Mouse (Mus musculus) brown adipose tissue, adult 24 weeks (tissue): ENCODE results near the gene Kcnmb4. TPM values are rescaled to one million over a fixed set of nuclear protein-coding genes. Genes with fewer than 3 reads are reported as not detected.

Experiments used
- polyA plus RNA-seq: library from polyadenylated mRNA; stranded (reverse); fragments of >200 nt; gene quantifications from 2 replicates; pipeline ENCODE4 v1.2.4, GENCODE M21; 2012; ENCODE audit not compliant: missing spikeins, insufficient read depth, insufficient read length

The Kcnmb4 gene
- polyA plus RNA-seq, 1 experiment: not detected

Other genes starting within 250 kb of the Kcnmb4 start
- gene Ptprb, start 198.4 kb downstream of the Kcnmb4 start, polyA plus RNA-seq: 16.1 and 19.0 TPM in 2 replicates
- gene Cnot2, start 107.6 kb upstream of the Kcnmb4 start, polyA plus RNA-seq: 26.8 and 29.8 TPM in 2 replicates